Mouse (Mus musculus) layer of hippocampus, postnatal 25 days (tissue): Measurements from ENCODE around the gene Gucy2f. TPM values are rescaled to one million over a fixed set of nuclear protein-coding genes. Genes with fewer than 3 reads are reported as not detected.
A peak's percentile ranks its signal among the peaks of the same experiment; 100 is the strongest.
"Not testable (repeated sequence)": the region's sequence is repeated elsewhere in the genome, so short reads cannot be mapped to it uniquely, and the experiment has no call there.

Source experiments
- DNase-seq, 2 experiments: peaks; one replicate each; pipeline ENCODE4 v3.0.0; 2022; ENCODE audit warnings: mixed read lengths in 2 of 2, low spot score in 1 of 2; ENCODE audit errors: extremely low spot score in 1 of 2
- total RNA-seq, 2 experiments: library from RNA; stranded (reverse); gene quantifications; 2 replicates each; pipeline ENCODE4 v1.2.3; 2021

The Gucy2f gene
- total RNA-seq, result under 1 TPM; 0.44 to 0.77 TPM

GRCm38 (mm10) chrX:142196831-142197230 lies at the start of gene Gucy2f:
Gene Gucy2f (minus strand): TSS chrX:142196931.
- no peak for DNase-seq

- no peak for DNase-seq
Measured at GRCm38 (mm10) chrX:142245682-142246327, 49.1 kb upstream of the Gucy2f start.

- DNase-seq, result no peak
Measured at GRCm38 (mm10) chrX:142237101-142237500, 40.4 kb upstream of the Gucy2f start.

GRCm38 (mm10) chrX:142236146-142236545 lies 39.4 kb upstream of the Gucy2f start:
- not testable (repeated sequence) for DNase-seq

GRCm38 (mm10) chrX:142228769-142229158 lies 32.0 kb upstream of the Gucy2f start:
- no peak for DNase-seq

GRCm38 (mm10) chrX:142228055-142228768 lies 31.5 kb upstream of the Gucy2f start:
- DNase-seq, result peak; percentile 51 to 53

- DNase-seq, result no peak
Measured at GRCm38 (mm10) chrX:142227398-142228054, 30.8 kb upstream of the Gucy2f start.

- no peak for DNase-seq
Measured at GRCm38 (mm10) chrX:142226542-142226941, 29.8 kb upstream of the Gucy2f start, which contains the start of gene Nxt2. Gene Nxt2 (plus strand): TSS chrX:142226770.

- peak in 1 of 2 experiments; percentile 20 for DNase-seq
Measured at GRCm38 (mm10) chrX:142200295-142200694, 3.6 kb upstream of the Gucy2f start.

GRCm38 (mm10) chrX:142195551-142195950 lies 1.2 kb downstream of the Gucy2f start:
- DNase-seq, result no peak

- DNase-seq, result no peak
Measured at GRCm38 (mm10) chrX:142194420-142194819, 2.3 kb downstream of the Gucy2f start.

- DNase-seq, result no peak
Measured at GRCm38 (mm10) chrX:142190355-142190754, 6.4 kb downstream of the Gucy2f start.

GRCm38 (mm10) chrX:142189023-142189703 lies 7.6 kb downstream of the Gucy2f start:
- DNase-seq, result peak; percentile 22 to 33

GRCm38 (mm10) chrX:142182026-142182425 lies 14.7 kb downstream of the Gucy2f start:
- DNase-seq, result no peak

- DNase-seq, result no peak
Measured at GRCm38 (mm10) chrX:142176981-142177380, 19.8 kb downstream of the Gucy2f start.

GRCm38 (mm10) chrX:142115779-142116178 lies 81.0 kb downstream of the Gucy2f start:
- DNase-seq, result no peak

GRCm38 (mm10) chrX:142111236-142111635 lies 85.5 kb downstream of the Gucy2f start:
- no peak for DNase-seq

GRCm38 (mm10) chrX:142096904-142097303 lies 99.8 kb downstream of the Gucy2f start:
- DNase-seq, result peak in 1 of 2 experiments; percentile 10

- DNase-seq, result no peak
Measured at GRCm38 (mm10) chrX:142095579-142095978, 101.2 kb downstream of the Gucy2f start.

- no peak for DNase-seq
Measured at GRCm38 (mm10) chrX:142062585-142062984, 134.1 kb downstream of the Gucy2f start.
